Mouse (Mus musculus) Muller cell, postnatal 12 days (primary cell): ENCODE measurements at regions not wholly inside any gene's neighbourhood (a gene's known extent, or its start where the extent isn't known, plus 50 kb on each side); places are given as distances from the start of the nearest gene placed in this dataset.

Experiments used
- DNase-seq: peaks from one replicate; pipeline ENCODE4 v3.0.0-alpha.2; 2015; ENCODE audit errors: inconsistent ontology term

DNA sequence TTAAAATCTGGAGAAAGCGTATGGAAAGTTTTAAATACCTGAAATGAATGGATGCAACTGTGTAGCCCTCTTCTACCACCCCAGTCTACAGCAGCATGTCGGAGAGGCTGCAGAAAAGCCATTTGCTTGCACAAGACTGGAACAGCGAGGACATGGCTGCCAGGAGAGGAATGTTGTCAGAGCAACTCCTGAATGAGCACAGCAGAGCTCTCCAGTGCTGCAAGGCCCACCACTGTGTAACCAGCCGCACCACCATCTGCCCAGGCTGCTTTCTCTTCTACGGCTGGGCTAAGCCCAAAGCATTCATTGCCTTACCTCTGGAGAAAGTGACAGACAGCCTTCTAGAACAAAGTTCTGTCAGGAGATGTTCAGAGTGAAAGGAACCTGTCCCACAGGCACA is 65.3 kb upstream of the Gm11238 start:
- DNase-seq = no peak

DNA sequence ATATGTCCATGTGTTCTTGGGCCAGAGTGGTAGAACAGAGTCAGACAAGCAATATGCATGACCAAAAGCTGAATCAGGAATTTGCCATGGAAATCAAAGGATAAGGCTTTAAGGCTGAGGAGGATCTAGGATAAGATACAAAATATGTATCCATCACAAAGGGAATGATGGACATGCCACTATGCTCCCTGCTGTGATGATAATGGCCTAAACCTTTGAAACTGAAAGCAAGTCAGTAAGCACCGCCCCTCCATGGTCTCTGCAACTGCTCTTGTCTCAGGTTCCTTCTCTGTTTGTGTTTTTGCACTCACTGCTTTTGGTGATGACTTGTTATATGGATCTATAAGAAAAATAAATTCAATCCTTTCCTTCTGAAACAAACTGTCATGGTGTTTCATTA is 76.1 kb upstream of the Gm11238 start:
- DNase-seq = no peak

DNA sequence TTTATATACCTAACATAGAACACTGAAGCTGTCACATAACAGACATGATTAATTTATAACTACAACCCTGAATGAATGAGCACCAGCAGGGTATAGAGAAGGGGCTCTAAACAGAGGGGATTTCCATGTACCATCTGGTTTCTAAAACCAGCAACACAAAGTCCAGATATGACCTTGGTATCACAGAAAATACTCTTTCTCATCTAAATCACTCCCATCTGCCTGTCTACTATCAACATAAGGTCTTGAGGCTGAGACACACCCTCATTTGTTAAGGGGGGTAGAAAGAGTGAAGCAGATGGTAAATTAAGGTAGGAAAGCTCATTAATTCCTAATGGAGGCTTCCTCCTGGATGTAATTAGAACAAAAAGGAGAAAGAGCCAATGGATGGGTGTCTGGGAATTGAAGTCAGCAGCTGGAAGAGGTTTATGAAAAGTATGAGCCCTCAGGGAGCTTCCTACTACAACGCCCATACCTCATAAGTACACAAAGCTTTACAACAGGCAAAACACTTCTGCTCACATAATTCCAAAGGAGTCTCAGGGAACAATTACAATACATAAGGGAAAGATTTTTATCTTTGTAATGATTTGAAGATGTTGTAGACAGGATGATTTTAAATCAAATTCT is 83.0 kb upstream of the Gm11238 start:
- DNase-seq = no peak

DNA sequence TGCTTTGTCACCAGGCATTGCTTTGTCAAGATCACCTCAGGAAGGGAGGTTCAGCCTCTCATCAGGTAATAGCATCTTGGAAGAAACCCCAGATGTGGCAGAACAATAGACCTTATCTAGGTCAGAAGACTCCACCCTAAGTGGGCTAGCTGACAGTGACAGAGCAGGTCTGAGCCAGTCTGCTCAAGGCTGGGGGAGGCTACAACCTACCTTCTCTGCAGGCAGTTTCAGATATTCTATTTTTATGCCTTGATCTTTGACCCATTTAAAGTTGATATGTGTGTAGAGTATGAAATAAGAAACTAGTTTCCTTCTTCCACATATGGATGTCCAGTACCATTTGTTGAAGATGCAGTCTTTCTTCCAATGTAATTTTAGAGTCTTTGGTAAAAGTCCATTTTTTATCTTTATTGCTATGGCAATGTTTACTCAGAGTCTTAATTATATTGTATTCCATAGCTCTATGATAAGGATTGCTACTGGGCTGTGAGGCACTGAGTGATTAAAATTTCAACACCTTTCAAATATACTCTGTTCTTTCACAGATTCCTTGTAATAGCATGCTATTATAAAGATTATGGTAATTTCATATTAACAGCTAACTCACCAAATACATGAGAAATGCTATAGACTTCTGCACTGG is 88.8 kb upstream of the Gm11238 start:
- DNase-seq = no peak

DNA sequence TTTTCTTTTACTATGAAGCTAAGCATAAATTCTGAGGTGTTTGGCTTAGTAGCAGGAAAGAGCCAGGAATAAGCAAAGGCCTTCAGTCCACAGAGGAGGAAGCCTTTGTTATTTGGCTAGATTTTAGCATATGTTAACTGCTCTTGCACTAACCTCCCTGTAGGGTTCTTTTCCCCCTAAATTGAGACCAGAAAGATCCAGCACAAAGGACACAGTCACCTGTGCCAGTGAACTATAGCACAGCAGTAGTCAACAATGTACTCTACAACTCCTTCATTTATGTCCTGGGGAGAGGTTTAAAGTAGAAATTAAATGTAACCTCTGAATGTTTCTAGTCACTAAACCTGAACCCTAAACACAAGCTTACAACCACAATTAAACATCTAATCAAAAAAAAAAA is 90.1 kb upstream of the Gm11238 start:
- no peak for DNase-seq

DNA sequence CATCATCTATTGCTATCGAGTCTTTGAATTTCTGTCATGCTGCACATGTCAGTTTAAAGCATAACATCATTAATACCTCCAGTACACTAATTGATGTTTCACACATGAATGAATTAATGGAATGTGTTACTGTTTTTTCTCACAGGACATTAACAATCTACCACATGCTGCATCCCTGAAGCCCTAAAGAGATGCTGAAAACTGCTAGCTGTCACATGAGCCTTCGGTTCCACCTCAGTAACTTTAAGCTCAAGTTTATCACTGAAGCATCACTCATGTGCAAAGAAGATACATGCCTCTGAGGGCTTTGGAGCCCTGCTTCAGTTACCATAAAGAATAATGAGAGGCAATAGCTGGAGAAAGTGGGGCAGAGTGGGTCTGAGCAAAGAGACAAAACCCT is 91.0 kb upstream of the Gm11238 start:
- DNase-seq = peak; percentile 86

DNA sequence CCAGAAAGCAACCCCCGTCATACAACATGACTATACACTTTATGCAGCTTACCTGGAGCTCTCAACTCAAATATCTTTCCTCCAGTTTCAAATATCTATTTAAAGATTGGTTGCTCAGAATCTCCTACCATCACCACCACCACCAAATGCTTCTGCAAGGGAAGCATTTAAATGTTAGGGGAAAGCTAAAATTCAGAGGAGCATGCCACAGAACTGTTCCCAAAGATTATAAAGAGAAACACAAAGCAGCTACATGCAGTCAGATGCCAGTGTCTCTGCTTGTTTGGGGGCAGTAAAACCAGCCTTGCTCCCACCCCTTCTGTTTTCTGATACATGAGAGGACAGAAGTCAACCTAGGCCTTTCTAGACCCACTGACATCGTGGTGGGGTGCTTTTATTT is 100.8 kb upstream of the Gm11238 start:
- DNase-seq = no peak

DNA sequence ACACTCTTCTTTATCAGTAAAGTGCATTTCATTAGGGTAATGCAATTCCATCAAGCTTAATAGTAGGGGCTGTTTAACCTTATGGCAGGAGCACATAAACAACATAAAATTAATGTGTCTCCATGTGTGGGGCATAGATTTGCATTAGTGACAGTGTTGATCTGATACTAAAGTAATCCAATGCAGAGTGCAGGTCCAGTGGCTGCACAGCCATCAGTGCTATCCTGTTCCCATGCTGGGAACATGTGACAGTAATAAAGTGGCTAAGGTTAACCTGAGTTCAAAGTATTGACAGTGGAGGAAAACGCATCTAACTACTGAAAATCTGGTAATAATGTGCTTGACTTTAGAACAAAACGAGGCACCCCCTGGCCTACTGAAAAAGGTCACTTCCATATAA is 84.3 kb upstream of the Gm11487 start:
- DNase-seq = no peak

DNA sequence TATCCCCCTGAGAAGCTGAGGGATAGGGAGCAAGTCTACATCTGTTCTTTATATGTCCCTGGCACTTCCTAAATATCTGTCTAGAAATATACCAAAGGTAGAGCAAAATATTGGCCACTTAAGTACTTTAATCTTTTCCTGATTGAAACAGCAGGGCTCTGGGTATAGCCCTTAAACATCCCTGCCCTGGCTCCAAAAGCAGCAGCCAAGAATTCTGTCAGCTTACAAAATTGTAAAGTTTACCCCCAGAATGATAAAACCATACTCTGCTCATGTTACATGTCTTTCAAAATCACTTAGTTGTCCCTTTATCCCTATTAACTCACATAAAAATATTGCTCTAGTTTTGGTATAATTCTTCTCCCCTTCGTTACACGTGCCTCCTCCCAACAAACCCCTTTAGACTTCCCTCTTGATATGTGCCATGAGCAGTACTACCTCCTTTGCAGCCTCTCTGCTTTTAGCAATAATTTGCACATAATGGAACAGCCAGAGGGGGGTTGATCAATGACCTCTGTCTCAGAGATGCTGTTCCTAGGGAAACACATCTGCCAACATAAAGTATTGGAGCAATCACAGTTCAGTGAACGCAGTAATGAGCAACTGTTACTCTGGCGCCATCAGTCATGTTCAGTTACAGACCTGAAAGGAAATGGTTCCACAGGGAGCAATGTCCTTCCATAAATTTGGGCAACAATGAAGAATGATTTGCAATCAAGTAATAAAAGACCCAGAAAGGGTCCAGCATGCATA is 83.6 kb upstream of the Gm11487 start:
- DNase-seq = peak; percentile 26

DNA sequence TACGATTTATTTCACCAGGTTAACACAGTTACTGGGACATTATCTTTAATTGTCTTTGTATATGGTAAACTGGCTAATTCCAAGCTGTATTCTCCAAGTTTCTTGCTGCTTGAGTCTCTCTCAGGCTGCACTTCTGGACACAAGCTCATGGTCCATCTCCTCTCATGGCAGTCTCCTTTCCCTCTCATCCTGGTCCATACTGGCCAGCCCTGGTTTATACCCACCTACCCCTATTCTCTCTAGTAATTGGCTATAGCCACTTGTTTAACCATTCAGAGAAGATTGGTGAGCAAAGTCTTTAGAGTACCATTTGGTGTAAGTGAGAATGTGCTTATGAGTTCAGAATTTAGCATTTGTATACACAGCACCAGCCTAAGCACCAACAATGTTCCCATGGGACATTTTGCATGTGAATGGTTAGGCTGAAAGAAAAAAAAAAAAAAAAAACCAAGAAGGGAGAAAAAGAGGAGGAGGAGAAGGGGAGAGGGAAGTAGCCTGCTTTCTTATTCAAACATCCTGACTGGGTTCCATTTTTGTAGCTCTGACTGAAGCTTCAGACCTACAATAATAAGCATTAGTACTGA is 63.2 kb upstream of the Gm11487 start:
- DNase-seq = no peak
